Mouse (Mus musculus): Measurements from ENCODE around the gene Capns1.

DNA sequence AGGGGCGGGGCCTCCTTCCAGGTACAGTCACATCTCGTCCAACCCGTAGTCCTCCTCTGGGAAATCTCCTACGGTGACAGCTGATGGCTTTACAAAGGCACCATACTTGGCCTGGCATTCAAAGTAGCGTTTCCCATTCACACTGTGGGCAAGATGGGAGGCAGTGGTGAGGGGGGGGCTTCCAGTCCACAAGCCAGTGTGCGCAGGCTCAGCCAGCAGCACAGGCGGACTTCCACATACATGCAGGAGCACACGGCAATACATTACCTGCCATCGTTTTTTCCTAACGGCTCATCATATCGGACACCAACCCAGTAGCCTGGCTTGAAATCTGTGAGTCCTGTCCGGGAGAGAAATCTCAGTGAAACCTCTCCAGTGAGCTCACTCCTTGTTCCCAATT lies 25.6 kb upstream of the Capns1 start:
- TF ChIP-seq POLR2A (IDR thresholded peaks at IDR 0.05; ENCODE audit: insufficient read depth, low read depth, low read length) (no peak), CTCF (IDR thresholded peaks at IDR 0.05; ENCODE audit: insufficient read depth, low read depth, low read length) (no peak)

Data from olfactory bulb, adult 2 months (tissue).